Mouse (Mus musculus) midbrain, postnatal 0 days (tissue): Measurements from ENCODE around the gene Crtam. TPM values are rescaled to one million over a fixed set of nuclear protein-coding genes. Genes with fewer than 3 reads are reported as not detected.

ENCODE experiments used
- ATAC-seq: fragments of 200-750 bp; cut with Nextera tagmentation; 2 replicates; pipeline ENCODE4 v1.8.0; 2017; ENCODE audit warnings: moderate number of reproducible peaks, mild to moderate bottlenecking, moderate TSS enrichment, moderate library complexity; ENCODE audit not compliant: low FRiP score
- DNase-seq: peaks from one replicate; pipeline ENCODE4 v3.0.0-alpha.2; 2015; ENCODE audit warnings: low spot score
- H3K27ac ChIP-seq: fragments of 300-500 bp; sonication (generic); 2 replicates; pipeline ENCODE4 v1.5.1; 2014; ENCODE audit warnings: low read depth, mild to moderate bottlenecking, low read length, mixed read lengths
- H3K27me3 ChIP-seq: fragments of 300-500 bp; sonication (generic); 2 replicates; pipeline ENCODE4 v1.6.1; 2014; ENCODE audit warnings: low read length, control low read depth, mixed read lengths; ENCODE audit not compliant: insufficient read depth
- H3K36me3 ChIP-seq: fragments of 300-500 bp; sonication (generic); 2 replicates; pipeline ENCODE4 v1.6.1; 2014; ENCODE audit warnings: low read length, control low read depth, mixed read lengths; ENCODE audit not compliant: insufficient read depth
- H3K4me1 ChIP-seq: fragments of 300-500 bp; sonication (generic); 2 replicates; pipeline ENCODE4 v1.6.1; 2014; ENCODE audit warnings: mild to moderate bottlenecking, control low read depth, antibody characterized with exemption, low read length, mixed read lengths; ENCODE audit not compliant: insufficient read depth
- H3K4me2 ChIP-seq: fragments of 300-500 bp; sonication (generic); 2 replicates; pipeline ENCODE4 v1.6.1; 2014; ENCODE audit warnings: low read depth, mild to moderate bottlenecking, low read length, mixed read lengths; ENCODE audit not compliant: poor library complexity, severe bottlenecking
- H3K4me3 ChIP-seq: fragments of 300-500 bp; sonication (generic); 2 replicates; pipeline ENCODE4 v1.5.1; 2014; ENCODE audit warnings: low read depth, mild to moderate bottlenecking, low read length, moderate library complexity
- H3K9ac ChIP-seq: fragments of 300-500 bp; sonication (generic); replicated peaks from 2 replicates; pipeline ENCODE4 v1.6.1; 2014; ENCODE audit warnings: mild to moderate bottlenecking, low read length, moderate library complexity, mixed read lengths; ENCODE audit not compliant: poor library complexity, severe bottlenecking
- H3K9me3 ChIP-seq: fragments of 300-500 bp; sonication (generic); 2 replicates; pipeline ENCODE4 v1.6.1; 2016; ENCODE audit warnings: low read length, control low read depth
- CTCF ChIP-seq: IDR thresholded peaks from 2 replicates; pipeline ENCODE4 v1.5.1; 2016; ENCODE audit warnings: antibody characterized with exemption, mild to moderate bottlenecking
- WGBS: fragments of 180-500 bp; shearing (Covaris S2); extraction: QIAGEN DNeasy Blood & Tissue Kit; methylation state at CpG from one replicate; pipeline ENCODE4 v1.1.7; 2014; 5-methylcytosine and 5-hydroxymethylcytosine counted together
- polyA plus RNA-seq: library from polyadenylated mRNA; unstranded; fragments of >200 nt; fragmentation: Nextera tagmentation; extraction: Ambion mirVana; gene quantifications from 2 replicates; pipeline ENCODE4 v1.2.1, GENCODE M21; 2015
- total RNA-seq: library from RNA; depleted of rRNA; stranded (reverse); fragments of >200 nt; gene quantifications from 2 replicates; pipeline ENCODE4 v1.2.3, GENCODE M21; 2014

Crtam gene
- total and polyA plus RNA-seq, 2 experiments from 2014 or later, result 0.05 to 0.37 TPM

GRCm38 (mm10) chr9:40974042-40974801 lies 30.2 kb downstream of the Crtam start:
- Histone ChIP-seq H3K9ac (no peak overlapping the region), H3K36me3 (no peaks in the 10 kb centered on the region), H3K4me1 (no peaks in the 10 kb centered on the region), H3K4me2 (no peak overlapping the region), H3K27ac (no peak overlapping the region), H3K9me3 (no peaks in the 10 kb centered on the region), H3K4me3 (no peak overlapping the region), H3K27me3 (no peaks in the 10 kb centered on the region)
- TF ChIP-seq CTCF, result no peak
- WGBS, result 74% methylated on average over 11 of the region's 11 CpGs
- no peak for ATAC-seq
- DNase-seq, result no peak

GRCm38 (mm10) chr9:40964418-40964714 lies 40.1 kb downstream of the Crtam start:
- Histone ChIP-seq H3K9ac (peak overlapping the region; percentile 68), H3K4me2 (peak overlapping the region; percentile 97), H3K4me1 (no peaks in the 10 kb centered on the region), H3K27ac (peak overlapping the region; percentile 59), H3K4me3 (peak overlapping the region; percentile 66), H3K9me3 (no peaks in the 10 kb centered on the region), H3K27me3 (0 out of 2 replicates have a peak, but pooled peaks cover 2% of the 10 kb centered on the region), H3K36me3 (no peaks in the 10 kb centered on the region)
- ATAC-seq, result no peak
- TF ChIP-seq CTCF, result no peak
- 13% methylated on average over 7 of the region's 7 CpGs for WGBS
- DNase-seq, result no peak

- peak within 1 kb of the TSS; percentile 97 for H3K4me2 ChIP-seq
- H3K27me3 ChIP-seq, result 0 out of 2 replicates have a peak, but pooled peaks cover 2% of the 10 kb centered on the region
- no peak for TF ChIP-seq CTCF
- no peaks in the 10 kb centered on the region for H3K9me3 ChIP-seq
- 1% methylated on average over 35 of the region's 51 CpGs for WGBS
- peak within 1 kb of the TSS; percentile 66 for H3K4me3 ChIP-seq
- H3K36me3 ChIP-seq, result no peaks in the 10 kb centered on the region
- no peaks in the 10 kb centered on the region for H3K4me1 ChIP-seq
- H3K9ac ChIP-seq, result peak within 1 kb of the TSS; percentile 68
- DNase-seq (no peak), ATAC-seq (peak; percentile 74; the same call in 1 of the 2 replicates)
- H3K27ac ChIP-seq, result peak within 1 kb of the TSS; percentile 59
Observed at GRCm38 (mm10) chr9:40963586-40964417, 40.6 kb downstream of the Crtam start, which contains the start of gene Jhy. Gene Jhy, minus strand, starts transcription at chr9:40964118.

- H3K9ac ChIP-seq, result no peak overlapping the region
- ATAC-seq (no peak), DNase-seq (no peak)
- no peak overlapping the region for H3K4me2 ChIP-seq
- H3K27ac ChIP-seq, result no peak overlapping the region
- no peak for TF ChIP-seq CTCF
- no peak overlapping the region for H3K4me3 ChIP-seq
- H3K36me3 ChIP-seq, result no peaks in the 10 kb centered on the region
- H3K27me3 ChIP-seq, result 0 out of 2 replicates have a peak, but pooled peaks cover 2% of the 10 kb centered on the region
- H3K4me1 ChIP-seq, result no peaks in the 10 kb centered on the region
- H3K9me3 ChIP-seq, result no peaks in the 10 kb centered on the region
- 55% methylated on average over 3 of the region's 3 CpGs for WGBS
Observed at GRCm38 (mm10) chr9:40961401-40961800, 43.0 kb downstream of the Crtam start.

GRCm38 (mm10) chr9:40949039-40949615 lies 55.3 kb downstream of the Crtam start:
- Histone ChIP-seq H3K4me1 (0 out of 2 replicates have a peak, but pooled peaks cover 4% of the 10 kb centered on the region), H3K4me2 (peak overlapping the region; percentile 29; the same call in 1 of the 2 replicates), H3K27ac (no peak overlapping the region), H3K4me3 (no peak overlapping the region), H3K36me3 (no peaks in the 10 kb centered on the region), H3K9me3 (no peaks in the 10 kb centered on the region), H3K27me3 (no peaks in the 10 kb centered on the region), H3K9ac (no peak overlapping the region)
- 33% methylated on average over 18 of the region's 18 CpGs for WGBS
- TF ChIP-seq CTCF, result no peak
- DNase-seq (no peak), ATAC-seq (no peak)
